Mouse (Mus musculus): ENCODE measurements around the gene Zfp385b. TPM values are rescaled to one million over a fixed set of nuclear protein-coding genes. Genes with fewer than 3 reads are reported as not detected.

The Zfp385b gene
- polyA plus RNA-seq (2012; ENCODE audit: low replicate concordance) = 0.04 TPM in 1 of 2 replicates, not detected in the other

DNA sequence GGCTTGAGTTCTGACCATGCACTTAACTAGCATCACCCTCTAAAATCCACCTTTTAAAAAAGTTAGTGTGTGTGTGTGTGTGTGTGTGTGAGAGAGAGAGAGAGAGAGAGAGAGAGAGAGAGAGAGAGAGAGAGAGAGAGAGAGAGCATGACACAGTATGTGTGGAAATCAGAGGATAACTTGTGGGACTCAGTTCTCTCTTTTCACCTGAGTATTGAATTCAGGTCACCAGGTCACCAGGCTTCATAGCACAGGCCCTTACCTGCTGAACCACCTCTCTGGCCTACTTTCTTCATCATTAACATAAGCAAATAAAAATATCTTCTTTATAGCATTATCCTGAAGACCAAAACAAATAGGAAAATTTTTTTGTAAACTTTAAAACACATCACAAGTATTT, at the start of gene Zfp385b:
Zfp385b (minus strand) TSS at position 101 of the 400 bp plus-strand sequence.

Other genes starting within 250 kb of the Zfp385b start
- 14.9 and 15.1 TPM in 2 replicates for gene Cwc22, start 126.7 kb upstream of the Zfp385b start, polyA plus RNA-seq (2012; ENCODE audit: low replicate concordance)

Data from hematopoietic multipotent progenitor cell, adult 10-12 weeks (in vitro differentiated cells).